Mouse (Mus musculus): Measurements from ENCODE around the gene Cdca5. TPM values are rescaled to one million over a fixed set of nuclear protein-coding genes. Genes with fewer than 3 reads are reported as not detected.

The Cdca5 gene
- total RNA-seq, 1 experiment, result 50.7 TPM

- in situ Hi-C loops (cut with MboI; ENCODE audit: low sequenced_read_pairs in 2 of 2, unreplicated experiment in 2 of 2), result no loop called here
- Histone ChIP-seq H3K9ac (ENCODE audit: insufficient read depth, low read depth, low read length, poor library complexity, severe bottlenecking) (no peak within 1 kb of the TSS), H3K4me1 (ENCODE audit: control insufficient read depth in 2 of 2, insufficient read depth in 2 of 2, low read length in 2 of 2, poor library complexity in 1 of 2) (peaks cover 5 to 9% of the 10 kb centered on the region in 2 experiments; a peak in 3 of 4 replicates), H3K36me3 (ENCODE audit: control insufficient read depth, insufficient read depth, low read length, poor library complexity, severe bottlenecking) (peaks cover 32% of the 10 kb centered on the region), H3K9me3 (ENCODE audit: control insufficient read depth, insufficient read depth, low read depth, low read length) (no peaks in the 10 kb centered on the region), H3K27ac (ENCODE audit: insufficient read depth, low read depth, low read length, poor library complexity, severe bottlenecking) (no peak within 1 kb of the TSS), H3K4me3 (ENCODE audit: insufficient read depth in 1 of 2, low read depth in 1 of 2, low read length in 2 of 2, poor library complexity in 1 of 2, severe bottlenecking in 1 of 2) (no peak within 1 kb of the TSS)
- TF ChIP-seq ZC3H11A (IDR thresholded peaks at IDR 0.05; ENCODE audit: borderline replicate concordance, low read depth, low read length) (no peak), CHD2 (IDR thresholded peaks at IDR 0.05; ENCODE audit: low read depth, low read length) (no peak), MAFK (IDR thresholded peaks at IDR 0.05; ENCODE audit: insufficient read depth, low read depth, low read length) (no peak)
- DNase-seq (ENCODE audit: low read depth, low spot score), result no peak
Measured at GRCm38 (mm10) chr19:6082156-6082555, 2.6 kb upstream of the Cdca5 start, which contains the start of gene Gm28374. TSS of gene Gm28374 (minus strand) at chr19:6082256.

GRCm38 (mm10) chr19:6085417-6085879, 665 bp downstream of the Cdca5 start:
- no peak for TF ChIP-seq MAFK (IDR thresholded peaks at IDR 0.05; ENCODE audit: insufficient read depth, low read depth, low read length)
- peak; percentile 90 for TF ChIP-seq CHD2 (IDR thresholded peaks at IDR 0.05; ENCODE audit: low read depth, low read length)
- peak; percentile 100 for TF ChIP-seq ZNF384 (IDR thresholded peaks at IDR 0.05; ENCODE audit: low read depth, low read length)
- Histone ChIP-seq H3K9me3 (ENCODE audit: control insufficient read depth, insufficient read depth, low read depth, low read length) (no peaks in the 10 kb centered on the region), H3K4me1 (ENCODE audit: control insufficient read depth in 2 of 2, insufficient read depth in 2 of 2, low read length in 2 of 2, poor library complexity in 1 of 2) (peaks cover 7 to 20% of the 10 kb centered on the region in 2 experiments; a peak in 3 of 4 replicates), H3K27ac (ENCODE audit: insufficient read depth, low read depth, low read length, poor library complexity, severe bottlenecking) (peak overlapping the region; percentile 96), H3K36me3 (ENCODE audit: control insufficient read depth, insufficient read depth, low read length, poor library complexity, severe bottlenecking) (peaks cover 58% of the 10 kb centered on the region), H3K9ac (ENCODE audit: insufficient read depth, low read depth, low read length, poor library complexity, severe bottlenecking) (peak overlapping the region; percentile 97), H3K4me3 (ENCODE audit: insufficient read depth in 1 of 2, low read depth in 1 of 2, low read length in 2 of 2, poor library complexity in 1 of 2, severe bottlenecking in 1 of 2) (peak overlapping the region; percentile 89 to 91)
- in situ Hi-C loops (cut with MboI; ENCODE audit: low sequenced_read_pairs in 2 of 2, unreplicated experiment in 2 of 2), result no loop called here
- DNase-seq (ENCODE audit: low read depth, low spot score), result peak; percentile 93

GRCm38 (mm10) chr19:6088841-6089240, 4.1 kb downstream of the Cdca5 start:
- TF ChIP-seq HCFC1 (IDR thresholded peaks at IDR 0.05; ENCODE audit: borderline replicate concordance, insufficient read depth, low read length), result no peak
- TF ChIP-seq MAFK (IDR thresholded peaks at IDR 0.05; ENCODE audit: insufficient read depth, low read depth, low read length), result no peak
- TF ChIP-seq CHD2 (IDR thresholded peaks at IDR 0.05; ENCODE audit: low read depth, low read length), result no peak
- H3K4me3 ChIP-seq (ENCODE audit: insufficient read depth in 1 of 2, low read depth in 1 of 2, low read length in 2 of 2, poor library complexity in 1 of 2, severe bottlenecking in 1 of 2), result no peak overlapping the region
- no peak overlapping the region for H3K27ac ChIP-seq (ENCODE audit: insufficient read depth, low read depth, low read length, poor library complexity, severe bottlenecking)
- no peak overlapping the region for H3K9ac ChIP-seq (ENCODE audit: insufficient read depth, low read depth, low read length, poor library complexity, severe bottlenecking)
- H3K9me3 ChIP-seq (ENCODE audit: control insufficient read depth, insufficient read depth, low read depth, low read length), result no peaks in the 10 kb centered on the region
- peaks cover 69% of the 10 kb centered on the region for H3K36me3 ChIP-seq (ENCODE audit: control insufficient read depth, insufficient read depth, low read length, poor library complexity, severe bottlenecking)
- DNase-seq (ENCODE audit: low read depth, low spot score), result no peak
- peaks cover 7 to 19% of the 10 kb centered on the region in 2 experiments; a peak in 3 of 4 replicates for H3K4me1 ChIP-seq (ENCODE audit: control insufficient read depth in 2 of 2, insufficient read depth in 2 of 2, low read length in 2 of 2, poor library complexity in 1 of 2)
- in situ Hi-C loops (cut with MboI; ENCODE audit: low sequenced_read_pairs in 2 of 2, unreplicated experiment in 2 of 2), result no loop called here

GRCm38 (mm10) chr19:6094119-6094518, 9.3 kb downstream of the Cdca5 start, which contains the start of gene AC131692.1:
TSS of gene AC131692.1 (plus strand) at chr19:6094419.
- TF ChIP-seq ZNF384 (IDR thresholded peaks at IDR 0.05; ENCODE audit: low read depth, low read length), result no peak
- no peak for TF ChIP-seq CHD2 (IDR thresholded peaks at IDR 0.05; ENCODE audit: low read depth, low read length)
- TF ChIP-seq ZC3H11A (IDR thresholded peaks at IDR 0.05; ENCODE audit: borderline replicate concordance, low read depth, low read length), result no peak
- no peak for TF ChIP-seq MAFK (IDR thresholded peaks at IDR 0.05; ENCODE audit: insufficient read depth, low read depth, low read length)
- TF ChIP-seq HCFC1 (IDR thresholded peaks at IDR 0.05; ENCODE audit: borderline replicate concordance, insufficient read depth, low read length), result no peak
- Histone ChIP-seq H3K4me3 (ENCODE audit: insufficient read depth in 1 of 2, low read depth in 1 of 2, low read length in 2 of 2, poor library complexity in 1 of 2, severe bottlenecking in 1 of 2) (no peak within 1 kb of the TSS), H3K9me3 (ENCODE audit: control insufficient read depth, insufficient read depth, low read depth, low read length) (no peaks in the 10 kb centered on the region), H3K36me3 (ENCODE audit: control insufficient read depth, insufficient read depth, low read length, poor library complexity, severe bottlenecking) (peaks cover 69% of the 10 kb centered on the region), H3K4me1 (ENCODE audit: control insufficient read depth in 2 of 2, insufficient read depth in 2 of 2, low read length in 2 of 2, poor library complexity in 1 of 2) (peaks cover 0 to 5% of the 10 kb centered on the region in 2 experiments; a peak in 1 of 4 replicates), H3K27ac (ENCODE audit: insufficient read depth, low read depth, low read length, poor library complexity, severe bottlenecking) (no peak within 1 kb of the TSS), H3K9ac (ENCODE audit: insufficient read depth, low read depth, low read length, poor library complexity, severe bottlenecking) (no peak within 1 kb of the TSS)
- DNase-seq (ENCODE audit: low read depth, low spot score), result no peak
- in situ Hi-C loops (cut with MboI; ENCODE audit: low sequenced_read_pairs in 2 of 2, unreplicated experiment in 2 of 2), result no loop called here

GRCm38 (mm10) chr19:6097847-6098246, 13.1 kb downstream of the Cdca5 start:
- peaks cover 0 to 9% of the 10 kb centered on the region in 2 experiments; a peak in 2 of 4 replicates for H3K4me1 ChIP-seq (ENCODE audit: control insufficient read depth in 2 of 2, insufficient read depth in 2 of 2, low read length in 2 of 2, poor library complexity in 1 of 2)
- no peak overlapping the region for H3K9ac ChIP-seq (ENCODE audit: insufficient read depth, low read depth, low read length, poor library complexity, severe bottlenecking)
- H3K27ac ChIP-seq (ENCODE audit: insufficient read depth, low read depth, low read length, poor library complexity, severe bottlenecking), result no peak overlapping the region
- H3K36me3 ChIP-seq (ENCODE audit: control insufficient read depth, insufficient read depth, low read length, poor library complexity, severe bottlenecking), result peaks cover 41% of the 10 kb centered on the region
- in situ Hi-C loops (cut with MboI; ENCODE audit: low sequenced_read_pairs in 2 of 2, unreplicated experiment in 2 of 2), result no loop called here
- TF ChIP-seq ZNF384 (IDR thresholded peaks at IDR 0.05; ENCODE audit: low read depth, low read length) (no peak), HCFC1 (IDR thresholded peaks at IDR 0.05; ENCODE audit: borderline replicate concordance, insufficient read depth, low read length) (no peak), CHD2 (IDR thresholded peaks at IDR 0.05; ENCODE audit: low read depth, low read length) (no peak)
- no peak for DNase-seq (ENCODE audit: low read depth, low spot score)
- H3K4me3 ChIP-seq (ENCODE audit: insufficient read depth in 1 of 2, low read depth in 1 of 2, low read length in 2 of 2, poor library complexity in 1 of 2, severe bottlenecking in 1 of 2), result no peak overlapping the region
- no peaks in the 10 kb centered on the region for H3K9me3 ChIP-seq (ENCODE audit: control insufficient read depth, insufficient read depth, low read depth, low read length)
